22 mouse cellular contexts compared by ENCODE assay signal in the genomic region with DNA sequence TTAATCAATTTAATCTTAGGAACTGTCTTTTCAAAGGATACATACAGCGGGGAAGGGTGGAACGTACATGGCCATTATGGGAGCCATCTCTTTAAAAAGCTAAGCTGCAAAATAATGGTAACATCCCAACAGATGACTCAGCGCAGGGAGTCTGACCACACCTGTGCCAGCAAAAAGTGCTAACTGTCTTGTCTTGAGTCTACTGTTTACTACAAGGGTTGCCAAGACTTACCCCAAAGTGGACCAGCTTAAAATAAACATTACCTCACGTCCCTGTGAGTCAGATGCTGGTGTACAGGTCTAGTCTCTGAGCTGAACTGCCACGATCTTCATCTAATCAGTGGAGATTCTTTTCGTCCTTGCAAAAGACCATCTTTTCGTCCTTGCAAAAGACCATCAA. TPM values are rescaled to one million over a fixed set of nuclear protein-coding genes. Genes with fewer than 3 reads are reported as not detected.
A peak's percentile ranks its signal among the peaks of the same experiment; 100 is the strongest.
DNase-seq lines count a peak whose midpoint lies in the region; ATAC-seq lines count a peak whose summit lies in the region.
"Had no signal": no experiment of that assay in that cellular context is flagged by ENCODE, and none has a peak within 500 bp of the region (broad histone marks: within the 10 kb centered on the region; RNA-seq: fewer than 3 reads in every experiment).

No protein-coding gene starts in this region.

- WGBS in heart, embryonic 12.5 days = 58% methylated on average over 7 of the region's 7 CpGs

- no peak overlapping the region for H3K4me2 ChIP-seq in heart, embryonic 12.5 days
- H3K4me2 ChIP-seq: forebrain, embryonic 12.5 days; limb, embryonic 12.5 days; liver, embryonic 12.5 days; lung, embryonic 14.5 days; midbrain, embryonic 11.5 days; neural tube, embryonic 12.5 days had no signal

- no peaks in the 10 kb centered on the region for H3K9me3 ChIP-seq in heart, embryonic 12.5 days (replicated peaks)
- H3K9me3 ChIP-seq: embryonic facial prominence, embryonic 10.5 days; forebrain, embryonic 12.5 days; G1E; limb, embryonic 12.5 days; liver, embryonic 12.5 days; neural tube, embryonic 12.5 days had no signal

- no peak overlapping the region for H3K9ac ChIP-seq in heart, embryonic 12.5 days
- H3K9ac ChIP-seq: forebrain, embryonic 12.5 days; limb, embryonic 12.5 days; liver, embryonic 12.5 days; lung, embryonic 14.5 days; neural tube, embryonic 12.5 days had no signal

- H3K27ac ChIP-seq in heart, embryonic 12.5 days (ENCODE audit: poor library complexity, severe bottlenecking) = no peak overlapping the region
- H3K27ac ChIP-seq: embryonic facial prominence, embryonic 10.5 days; forebrain, embryonic 12.5 days; hindbrain, postnatal 0 days; kidney, postnatal 0 days; limb, embryonic 12.5 days; liver, embryonic 12.5 days; neural tube, embryonic 12.5 days had no signal

- H3K4me3 ChIP-seq in heart, embryonic 12.5 days = no peak overlapping the region
- H3K4me3 ChIP-seq: embryonic facial prominence, embryonic 10.5 days; forebrain, embryonic 12.5 days; limb, embryonic 12.5 days; liver, embryonic 12.5 days; neural tube, embryonic 12.5 days had no signal

- peak; percentile 83 for DNase-seq in heart, adult 11 months
- DNase-seq in lung, postnatal 25 days (ENCODE audit: low spot score) = peak; percentile 11
- DNase-seq in lung, postnatal 4 days = no peak
- peak; percentile 52 for DNase-seq in NIH3T3 (ENCODE audit: low read depth)
- DNase-seq in left cerebral cortex, postnatal 4 days = no peak
- no peak for DNase-seq in thymus, postnatal 25 days
- DNase-seq: cerebellum, adult 8-10 months; kidney, adult 18-20 months; lung, embryonic 14.5 days; thymus, postnatal 4 days had no signal

- intact Hi-C loops in left cerebral cortex, postnatal 4 days (cut with DNase I) = no loop called here

- ATAC-seq in heart, embryonic 12.5 days (ENCODE audit: insufficient number of reproducible peaks, low FRiP score) = no peak
- ATAC-seq: CD4-positive, CD25-positive, alpha-beta regulatory T cell, adult 4 months; hindbrain, postnatal 0 days; liver, embryonic 12.5 days had no signal

- no peaks in the 10 kb centered on the region for H3K36me3 ChIP-seq in heart, embryonic 12.5 days
- H3K36me3 ChIP-seq: embryonic facial prominence, embryonic 10.5 days; forebrain, embryonic 12.5 days; G1E; limb, embryonic 12.5 days; liver, embryonic 12.5 days; neural tube, embryonic 12.5 days had no signal

- H3K27me3 ChIP-seq in heart, embryonic 12.5 days (replicated peaks) = no peaks in the 10 kb centered on the region
- H3K27me3 ChIP-seq: forebrain, embryonic 12.5 days; limb, embryonic 12.5 days; neural tube, embryonic 12.5 days had no signal

- peaks cover 55% of the 10 kb centered on the region for H3K4me1 ChIP-seq in heart, embryonic 12.5 days (replicated peaks)
- H3K4me1 ChIP-seq: liver, embryonic 12.5 days had no signal

RNA-seq across cellular contexts. Expression of gene Tln2, which starts 14.7 kb away (rescaled TPM):
- polyA plus RNA-seq in heart, embryonic 12.5 days (2016; fragmentation: Nextera tagmentation; extraction: Ambion mirVana) = 57.3 and 58.9 TPM in 2 replicates
- total RNA-seq in left cerebral cortex, postnatal 4 days (2021) = 10 to 100 TPM; 66.0 to 73.5 TPM
- total RNA-seq: monocyte, adult 5-6 weeks had no signal

Comparison
In these comparisons a context has a peak if more than half of its experiments do, and no peak if none do; other contexts are left out.
1. DNase-seq: peak in heart, adult 11 months (single experiment), lung, postnatal 25 days (single experiment) and NIH3T3 (single experiment); none in lung, postnatal 4 days (0 of 2), left cerebral cortex, postnatal 4 days (single experiment) and thymus, postnatal 25 days (single experiment).